Mouse (Mus musculus) spleen, postnatal 14 days (tissue): ENCODE results near the gene Pcyox1.
"Not testable (repeated sequence)": the region's sequence is repeated elsewhere in the genome, so short reads cannot be mapped to it uniquely, and the experiment has no call there.

Experiments
- DNase-seq, 2 experiments: peaks; one replicate each; pipeline ENCODE4 v3.0.0; 2021 to 2022; ENCODE audit warnings: low spot score in 2 of 2

Gene Pcyox1

DNA sequence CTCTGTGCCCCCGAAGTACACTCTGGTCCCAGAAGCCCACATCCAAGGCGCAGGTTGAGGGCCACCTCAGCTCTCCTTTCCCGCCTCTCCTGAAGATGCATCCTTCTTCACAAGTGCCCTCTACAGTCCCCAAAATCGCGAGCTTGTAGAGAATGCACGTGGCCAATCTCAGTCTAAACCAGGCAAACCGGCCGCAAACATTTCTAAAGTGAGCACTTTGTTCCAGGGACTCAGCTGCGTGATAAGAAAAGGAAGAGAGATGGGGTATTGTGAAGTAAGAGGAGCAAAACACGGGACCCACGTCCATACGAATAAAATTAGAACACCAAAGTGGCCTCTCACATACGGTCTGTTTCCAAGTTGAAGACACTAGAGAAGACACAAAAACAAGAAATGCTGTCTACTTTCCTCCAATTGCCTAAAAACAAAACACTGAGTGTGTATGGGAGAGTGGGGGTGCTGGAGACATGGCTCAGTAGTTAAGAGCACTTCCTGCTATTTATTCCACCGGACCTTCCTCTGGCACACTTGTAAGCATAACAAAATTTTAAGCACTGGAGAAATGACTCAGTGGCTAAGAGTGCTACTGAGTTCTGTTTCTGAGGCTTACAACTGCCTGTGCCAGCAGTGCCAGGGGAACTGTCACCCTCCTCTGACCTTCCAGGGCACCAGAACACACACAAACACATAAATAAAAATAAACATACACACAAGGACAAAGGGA lies 465 bp upstream of the Pcyox1 start:
- no peak for DNase-seq

DNA sequence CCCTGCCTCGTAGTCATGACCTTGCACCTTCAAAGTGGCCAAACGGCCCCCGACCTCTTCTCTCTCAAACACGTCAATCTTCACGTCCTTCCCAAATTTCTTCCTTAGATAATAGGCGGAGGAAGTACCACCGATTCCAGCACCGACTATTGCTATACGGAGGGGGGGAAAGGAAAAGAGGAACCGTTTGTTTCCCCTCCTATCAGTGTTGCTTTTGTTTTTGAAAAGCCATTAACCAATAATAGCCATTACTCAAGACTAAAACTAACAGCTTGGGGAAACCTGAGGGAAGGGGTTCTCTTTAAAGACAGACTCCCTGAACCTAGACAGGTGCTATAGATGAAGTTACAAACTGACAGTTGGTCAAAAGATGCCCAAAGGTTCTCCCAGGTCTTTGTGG lies 985 bp downstream of the Pcyox1 start:
- no peak for DNase-seq

DNA sequence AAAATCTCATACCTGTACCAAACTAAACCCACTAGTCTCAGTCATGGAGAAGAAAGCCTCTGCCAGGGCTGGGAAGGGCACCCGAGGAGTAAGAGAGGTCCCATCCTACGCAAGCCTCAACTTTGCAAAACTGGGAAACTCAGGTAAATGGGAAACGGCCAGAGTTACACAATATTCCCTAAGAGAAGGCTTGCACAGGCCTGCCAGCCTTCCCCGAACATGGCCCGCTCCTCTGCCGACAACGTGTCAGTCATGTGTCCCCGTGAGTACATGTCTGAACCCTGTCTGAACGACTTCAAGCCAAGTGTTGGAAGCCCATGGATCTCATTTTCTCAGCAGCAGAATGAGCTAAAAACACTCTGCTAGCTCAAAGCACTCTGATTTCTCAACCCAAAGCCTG lies 1.9 kb downstream of the Pcyox1 start:
- no peak for DNase-seq

DNA sequence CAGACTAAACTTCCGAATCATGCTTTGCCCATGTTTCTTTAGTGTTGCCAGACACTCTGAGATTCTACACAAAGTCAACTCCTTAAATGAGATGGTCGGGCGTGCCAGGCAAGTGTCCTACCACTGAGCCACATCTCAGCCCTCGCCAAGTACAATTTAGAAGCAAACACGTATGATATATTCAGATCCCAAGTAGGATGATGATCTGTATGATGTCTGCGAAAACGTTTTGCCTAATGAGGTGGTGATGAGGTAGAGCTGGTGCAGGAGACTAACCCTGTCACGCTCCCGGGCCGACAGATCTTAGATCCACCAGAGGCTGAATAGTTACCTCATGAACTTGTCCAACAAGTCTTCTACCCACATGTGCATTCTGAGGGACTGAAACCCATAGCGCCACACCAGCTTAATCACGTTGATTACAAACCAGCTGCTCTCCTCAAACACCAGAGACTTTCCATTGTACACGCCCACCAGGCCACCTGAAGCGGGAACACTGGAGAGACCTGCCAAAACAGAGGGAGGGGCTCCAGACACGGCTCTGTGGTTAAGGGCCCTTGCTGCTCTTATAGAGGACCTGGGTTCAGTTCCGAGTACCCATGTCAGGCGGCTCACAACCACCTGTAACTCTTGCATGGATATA lies 2.8 kb downstream of the Pcyox1 start:
- DNase-seq, result no peak

DNA sequence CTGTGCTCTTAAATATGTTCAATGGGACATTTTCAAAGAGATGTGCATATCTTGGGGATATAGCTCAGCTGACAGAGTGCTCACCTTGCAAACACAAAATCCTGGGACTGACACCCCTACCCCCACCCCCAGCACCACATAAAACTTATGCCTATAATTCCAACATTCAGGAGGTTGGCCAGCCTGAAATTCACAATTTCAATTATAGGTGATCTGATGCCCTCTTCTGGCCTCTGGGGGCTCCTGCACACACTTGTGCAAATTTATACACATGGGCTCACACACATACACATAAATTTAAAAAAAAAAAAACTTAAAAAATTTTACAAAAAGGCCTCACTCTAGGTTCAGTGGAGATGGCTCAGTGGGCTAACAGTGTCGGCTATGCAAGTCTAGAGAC lies 3.8 kb downstream of the Pcyox1 start:
- DNase-seq, result no peak

DNA sequence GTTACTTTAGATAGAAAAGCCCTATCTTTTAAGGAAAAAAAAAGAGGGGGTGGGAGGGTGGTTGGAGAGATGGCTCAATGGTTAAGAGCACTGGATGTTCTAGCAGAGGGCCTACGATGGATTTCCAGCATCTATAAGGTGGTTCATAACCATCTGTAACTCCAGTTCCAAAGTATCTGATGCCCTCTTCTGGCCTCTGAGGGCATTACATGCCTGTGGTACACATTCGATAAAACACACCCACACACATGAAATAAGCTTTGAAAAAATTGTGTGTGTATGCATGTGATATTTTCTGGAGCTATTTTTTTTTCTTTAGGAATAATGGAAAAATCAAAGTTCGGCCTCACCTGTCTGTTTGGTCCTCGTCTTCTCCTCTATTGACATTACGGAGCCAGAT lies 5.6 kb downstream of the Pcyox1 start:
- DNase-seq, result no peak

DNA sequence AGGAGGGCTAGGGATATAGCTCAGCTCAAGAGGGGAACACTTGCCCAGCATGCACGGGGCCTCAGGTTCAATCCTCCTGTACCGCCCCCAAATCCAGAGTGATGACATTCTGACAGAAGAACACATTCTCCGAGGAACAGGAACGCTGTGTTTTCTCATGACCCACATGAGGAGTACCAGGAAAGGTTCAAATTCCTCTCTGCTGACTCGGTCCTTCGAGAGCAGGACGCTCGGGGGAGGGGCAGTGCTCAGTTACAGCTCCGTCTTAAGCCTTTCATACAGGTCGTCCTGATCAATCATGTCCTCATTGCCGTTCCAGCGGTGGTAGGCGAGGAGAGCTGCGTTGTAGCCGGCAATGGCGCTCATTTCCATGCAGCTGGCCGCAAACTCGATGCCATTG lies 8.5 kb downstream of the Pcyox1 start:
- no peak for DNase-seq

DNA sequence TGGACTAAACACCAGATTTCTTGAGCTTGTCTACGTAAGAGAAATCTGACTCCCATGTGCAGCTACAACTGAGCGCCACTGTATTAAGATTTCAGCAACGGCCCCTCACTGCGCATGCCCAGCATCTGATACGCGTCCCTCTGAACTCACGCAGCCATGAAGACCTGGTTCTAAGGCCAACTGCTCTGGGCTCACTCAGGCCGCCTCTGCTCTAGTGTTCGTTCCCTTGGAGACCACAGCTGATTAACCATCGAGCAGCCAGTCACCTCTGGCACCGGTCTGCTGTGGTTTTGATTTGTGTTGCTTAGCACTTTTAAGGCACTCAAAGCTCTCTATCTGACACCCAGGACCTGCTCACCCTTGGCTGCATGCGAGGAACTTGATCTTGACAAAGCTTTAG lies 9.6 kb downstream of the Pcyox1 start:
- DNase-seq, result no peak

DNA sequence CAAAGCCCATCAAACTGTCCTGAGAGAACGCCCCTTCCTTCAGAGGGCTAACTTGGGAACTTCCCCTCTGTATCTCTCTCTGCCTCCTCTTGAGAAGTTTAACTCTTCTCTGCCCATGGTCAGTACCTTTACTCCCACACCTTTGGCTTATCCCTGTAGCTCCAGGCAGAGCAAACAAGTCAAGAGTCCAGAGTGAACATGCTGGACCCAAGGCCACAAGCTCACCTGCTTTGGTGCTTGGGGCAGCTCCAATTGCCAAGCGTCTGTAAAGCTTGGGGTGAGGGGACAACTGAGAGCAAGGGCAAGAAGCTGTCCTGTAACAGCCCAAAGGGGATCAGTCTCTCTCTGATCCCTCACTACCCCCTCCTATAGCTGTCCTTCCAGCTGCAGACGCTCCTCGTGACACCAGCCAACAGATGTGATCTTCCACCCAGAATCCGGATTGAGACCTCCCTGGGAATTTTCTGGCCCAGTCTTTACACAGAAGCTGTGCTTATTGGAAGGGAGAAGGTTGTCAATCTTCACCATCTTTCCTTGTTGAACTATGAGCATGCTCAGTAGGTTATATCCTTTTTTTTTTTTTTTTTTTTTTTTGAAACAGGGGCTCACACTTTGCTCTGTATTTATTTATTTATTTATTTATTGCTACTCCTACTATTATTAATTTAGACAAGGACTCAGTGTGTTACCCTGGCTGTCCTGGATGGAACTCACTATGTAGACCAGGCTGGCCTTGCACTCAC lies 11.4 kb downstream of the Pcyox1 start:
- no peak for DNase-seq

DNA sequence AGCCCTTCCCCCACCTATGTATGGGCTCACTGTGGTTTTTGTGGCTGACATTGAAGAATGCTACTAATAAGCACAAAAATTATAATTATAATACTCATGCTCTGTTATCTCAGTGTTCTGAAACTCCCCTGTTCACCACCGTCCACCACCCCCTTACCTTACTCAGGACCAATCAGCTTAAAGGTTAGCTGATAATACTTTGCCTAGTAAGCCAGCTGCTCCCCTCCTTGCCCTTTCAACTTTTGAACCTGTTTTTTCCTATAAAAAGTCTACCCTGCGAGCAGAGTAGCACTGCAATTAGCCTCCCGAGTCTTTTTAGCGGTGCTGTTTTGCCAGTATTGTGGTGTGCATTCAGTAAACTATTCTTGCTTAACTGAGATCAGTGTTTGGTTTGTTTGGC lies 12.3 kb downstream of the Pcyox1 start:
- no peak for DNase-seq

DNA sequence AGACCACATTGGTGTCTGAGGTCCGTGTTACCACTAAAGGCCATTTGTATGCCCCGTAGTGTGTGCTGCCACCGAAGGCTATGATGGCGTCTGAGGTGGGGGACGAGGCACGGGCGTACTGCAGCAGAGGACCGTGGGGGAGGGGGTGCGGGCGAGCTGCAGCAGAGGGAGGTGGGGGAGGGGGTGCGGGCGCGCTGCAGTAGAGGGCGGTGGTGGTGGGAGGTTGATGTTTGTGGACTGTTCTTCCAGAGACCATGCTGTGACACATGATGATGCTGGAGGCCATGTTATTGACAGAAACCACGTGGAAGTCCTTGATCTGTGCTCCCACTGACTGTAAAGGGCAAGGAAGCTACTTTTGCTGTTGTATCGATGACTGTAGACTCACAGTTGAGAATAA lies 13.6 kb downstream of the Pcyox1 start:
- DNase-seq, result no peak

DNA sequence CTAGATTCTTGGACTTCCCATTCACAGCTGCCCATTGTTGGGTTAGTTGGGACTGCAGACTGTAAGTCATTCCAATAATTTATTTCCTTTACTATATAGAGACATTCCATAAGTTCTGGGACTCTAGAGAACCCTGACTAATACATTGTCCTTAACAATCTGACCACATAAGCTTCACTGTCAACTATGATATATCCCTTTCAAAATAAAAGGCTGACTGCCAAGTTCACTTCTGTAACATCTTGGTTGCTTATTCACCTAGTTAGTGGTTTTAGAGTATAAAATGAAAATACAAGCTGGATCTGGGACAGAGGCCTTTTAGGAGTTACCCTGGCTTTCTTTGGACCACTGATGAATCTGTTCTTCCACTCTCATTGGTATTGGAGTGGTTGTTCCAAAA lies 14.4 kb downstream of the Pcyox1 start:
- DNase-seq, result no peak

DNA sequence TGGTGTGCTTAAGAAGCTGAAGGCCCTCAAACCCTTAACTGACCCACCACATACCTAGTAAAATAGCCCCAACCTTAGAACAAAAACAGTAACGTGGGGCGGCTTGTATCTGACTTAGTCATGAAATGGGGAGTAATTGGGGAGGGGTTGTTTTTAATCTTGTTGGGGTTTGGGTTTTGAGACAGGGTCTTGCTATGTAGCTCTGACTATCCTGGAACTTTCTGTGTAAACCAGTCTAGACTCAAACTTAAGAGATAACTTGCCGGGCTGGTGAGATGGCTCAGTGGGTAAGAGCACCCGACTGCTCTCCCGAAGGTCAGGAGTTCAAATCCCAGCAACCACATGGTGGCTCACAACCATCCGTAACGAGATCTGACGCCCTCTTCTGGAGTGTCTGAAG lies 16.8 kb downstream of the Pcyox1 start:
- not testable (repeated sequence) for DNase-seq

DNA sequence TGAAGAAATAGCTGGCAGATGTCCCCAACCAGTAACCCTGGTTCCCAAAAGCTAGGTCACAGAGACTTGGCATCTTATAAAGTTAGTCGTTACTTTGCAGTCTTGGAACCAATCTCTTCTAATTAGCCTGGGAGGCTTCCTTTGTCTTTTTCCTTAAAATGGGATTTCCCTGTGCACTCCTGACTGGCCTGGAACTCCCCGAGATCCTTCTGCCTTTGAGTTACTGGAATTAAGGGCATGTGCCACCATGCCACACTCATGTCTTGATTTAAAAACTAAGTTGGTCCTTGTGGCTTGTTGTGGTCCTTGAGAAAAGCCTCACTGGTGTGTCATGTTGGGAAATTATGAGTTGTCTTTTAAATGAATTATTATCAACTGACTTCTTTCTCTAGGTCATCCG lies 18.6 kb downstream of the Pcyox1 start:
- no peak for DNase-seq

DNA sequence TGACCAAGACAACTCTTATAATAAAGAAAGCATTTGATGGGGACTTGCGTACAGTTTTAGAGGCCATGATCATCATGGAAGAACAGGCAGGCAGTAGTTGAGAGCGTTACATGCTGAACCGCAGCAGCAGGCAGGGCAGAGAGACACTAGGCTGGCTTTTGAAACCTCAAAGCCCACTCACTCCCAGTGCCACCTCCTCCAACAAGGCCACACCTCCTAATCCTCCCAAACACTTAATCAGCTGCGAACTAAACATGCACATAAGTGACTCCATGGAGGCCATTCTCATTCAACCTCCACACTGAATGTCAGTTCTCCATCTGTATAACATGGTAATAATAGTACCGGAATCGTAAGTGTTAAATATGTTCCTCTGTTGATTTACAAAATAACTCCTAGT lies 23.4 kb downstream of the Pcyox1 start:
- DNase-seq, result no peak

DNA sequence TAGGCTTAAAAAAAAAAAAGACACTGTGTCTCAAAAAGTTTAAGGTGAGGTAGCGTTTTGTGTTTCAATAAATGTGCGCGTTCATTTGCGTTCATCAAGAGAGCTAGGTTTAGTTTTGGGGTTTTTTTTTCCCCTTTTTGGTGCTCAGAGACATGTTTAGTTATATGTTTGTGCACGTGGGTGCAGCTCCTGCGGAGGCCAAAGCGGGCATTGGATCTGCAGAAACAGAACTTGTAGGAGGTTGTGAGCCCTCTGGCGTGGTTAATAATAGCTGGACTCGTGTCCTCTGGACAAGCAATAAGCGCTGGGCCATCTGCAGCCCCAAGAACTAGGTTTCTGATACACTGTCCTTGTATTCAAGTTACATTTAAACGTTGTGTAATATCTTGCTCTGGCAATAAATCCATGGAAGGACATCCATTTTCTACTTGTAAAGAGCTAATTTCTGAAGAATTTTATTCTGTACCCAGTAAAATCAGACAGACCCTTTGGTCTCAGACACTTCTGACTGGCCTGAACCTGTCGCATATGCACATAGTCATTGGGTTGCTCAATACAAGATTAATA lies 24.9 kb downstream of the Pcyox1 start:
- DNase-seq, result no peak

DNA sequence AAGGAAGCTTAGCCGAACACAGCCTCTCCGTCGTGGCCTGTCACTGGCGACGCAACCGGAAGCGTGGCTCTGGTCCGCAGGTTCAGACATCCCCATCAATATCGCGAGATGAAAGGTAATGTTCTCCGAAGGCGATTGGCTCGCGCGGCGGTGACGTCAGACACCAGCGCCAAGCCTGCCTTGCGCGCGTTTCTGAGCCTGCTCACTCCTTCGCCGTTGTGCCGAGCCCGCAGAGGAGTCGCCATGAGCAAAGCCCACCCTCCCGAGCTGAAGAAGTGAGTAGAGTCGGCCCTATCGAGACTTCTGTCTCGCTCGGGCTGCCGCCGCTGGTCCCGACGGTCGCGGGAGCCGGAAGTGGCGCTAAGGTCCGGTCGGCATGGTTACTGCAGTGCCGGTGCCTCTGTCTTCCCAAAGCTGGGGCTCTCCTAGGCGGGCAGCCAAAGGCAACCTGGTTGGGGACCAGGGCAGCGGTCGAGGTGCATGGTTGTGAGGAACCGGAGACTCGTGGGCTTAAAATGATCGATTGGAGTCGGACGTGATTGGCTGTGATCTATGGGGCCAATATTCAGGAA lies 25.5 kb downstream of the Pcyox1 start:
- peak; percentile 86 to 94 for DNase-seq

DNA sequence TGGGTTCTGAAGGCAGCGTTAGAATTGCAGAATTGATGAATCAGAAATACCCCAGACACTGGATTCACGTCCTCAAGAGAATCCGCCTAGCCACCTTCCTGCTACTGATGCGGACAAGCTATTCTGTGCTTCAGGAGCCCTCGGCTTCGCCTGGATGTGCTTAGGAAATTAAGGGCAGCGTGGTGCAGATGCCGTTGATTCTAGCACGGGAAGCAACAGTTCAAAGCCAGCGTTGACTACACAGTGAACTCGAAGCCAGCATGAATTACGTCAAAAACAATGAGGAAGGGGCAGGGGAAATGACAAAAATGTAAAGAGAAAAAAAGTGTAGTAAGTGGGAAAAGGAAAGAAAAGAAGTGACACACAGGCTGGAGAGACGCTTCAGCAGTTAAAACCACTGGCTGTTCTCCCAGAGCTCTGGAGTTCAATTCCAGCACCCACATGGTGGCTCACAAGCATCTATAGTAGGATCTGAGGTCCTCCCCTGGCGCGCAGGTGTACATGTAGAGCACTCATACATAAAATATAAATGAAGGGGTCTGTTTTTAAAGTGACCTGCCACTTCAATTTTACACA lies 26.1 kb downstream of the Pcyox1 start, which contains the start of gene Snrpg:
Gene Snrpg (plus strand): TSS at position 541 of the 576 bp plus-strand sequence.
- DNase-seq, result no peak

DNA sequence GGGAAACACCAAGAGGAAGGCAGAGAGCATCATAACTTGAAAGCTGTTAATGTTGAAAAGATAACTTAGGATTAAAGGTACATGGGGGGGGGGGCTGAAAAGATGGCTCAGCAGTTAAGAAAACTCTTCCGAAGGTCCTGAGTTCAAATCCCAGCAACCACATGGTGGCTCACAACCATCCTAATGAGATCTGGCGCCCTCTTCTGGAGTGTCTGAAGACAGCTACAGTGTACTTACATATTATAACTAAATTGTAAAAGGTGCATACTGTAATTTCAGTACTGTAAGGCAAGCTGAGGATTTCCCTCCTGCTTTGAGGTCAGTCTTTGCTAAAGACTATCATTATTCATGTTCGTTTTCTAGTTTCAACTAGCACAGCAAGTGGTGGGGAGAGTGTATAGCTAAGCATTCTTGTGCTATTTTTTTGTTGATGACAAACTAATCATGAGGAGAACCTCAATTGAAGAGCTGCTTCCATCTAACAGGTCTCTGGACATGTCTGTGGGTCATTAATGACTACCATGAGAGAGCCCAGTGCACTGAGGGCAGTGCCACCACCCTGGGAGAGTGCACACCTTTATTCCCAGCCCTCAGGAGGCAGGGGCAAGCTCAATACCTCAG lies 26.8 kb downstream of the Pcyox1 start:
- peak in 1 of 2 experiments; percentile 30 for DNase-seq

DNA sequence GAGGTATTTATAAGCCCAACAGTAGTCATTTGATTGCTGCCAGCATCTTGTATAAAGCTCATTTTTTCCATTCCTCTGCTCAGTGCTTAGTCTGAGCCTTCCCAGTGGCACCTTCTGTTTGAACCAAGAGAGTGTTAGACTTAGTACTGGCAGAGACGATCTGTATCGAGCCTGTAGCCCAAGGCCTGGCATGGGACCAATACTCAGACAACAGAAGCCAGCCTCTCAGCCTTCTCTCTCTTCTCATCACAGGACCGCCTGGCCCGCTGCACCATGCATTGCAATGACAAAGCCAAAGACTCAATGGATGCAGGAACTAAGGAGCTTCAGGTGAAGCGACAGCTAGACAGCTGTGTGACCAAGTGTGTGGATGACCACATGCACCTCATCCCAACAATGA lies 28.5 kb downstream of the Pcyox1 start:
- DNase-seq, result no peak

DNA sequence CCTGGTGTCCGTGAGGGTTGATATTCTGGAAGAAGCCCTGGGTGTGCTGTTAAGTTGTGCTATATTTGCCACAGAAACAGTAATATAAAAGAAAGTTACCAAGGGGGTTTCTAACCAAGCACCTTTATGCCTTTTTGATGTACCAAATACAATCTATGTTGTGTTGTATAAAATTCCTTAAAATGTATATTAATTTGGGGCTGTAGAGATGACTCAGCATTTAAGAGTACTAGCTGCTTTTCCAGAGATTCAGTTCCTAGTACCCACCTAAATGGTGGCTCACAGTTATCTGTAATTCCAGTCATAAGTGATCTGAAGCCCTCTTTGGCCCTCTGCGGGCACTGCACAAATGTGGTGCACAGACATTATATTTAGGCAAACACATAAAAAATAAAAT lies 30.1 kb downstream of the Pcyox1 start:
- DNase-seq, result no peak
